Mouse (Mus musculus): ENCODE data around the gene Trpm4.

The Trpm4 gene

DNA sequence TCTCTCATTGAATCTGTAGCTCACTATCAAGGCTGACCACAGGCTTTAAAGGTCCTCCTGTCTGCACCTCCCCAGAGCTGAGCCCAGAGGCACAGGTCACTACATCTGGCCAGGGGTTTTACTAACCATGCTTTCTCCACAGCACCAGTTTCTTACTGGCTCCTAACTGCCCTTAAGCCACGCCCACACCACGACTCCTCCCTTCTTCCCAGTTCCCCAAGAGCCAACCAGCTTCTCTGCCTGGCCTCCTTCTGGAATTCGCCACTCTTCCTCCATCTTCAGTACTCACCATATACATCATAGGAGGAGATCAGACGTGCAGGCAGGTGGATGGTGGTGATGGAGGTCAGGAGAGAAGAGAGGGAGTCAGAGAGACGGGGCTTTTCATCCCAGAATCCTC is 19.5 kb upstream of the Trpm4 start:
- DNase-seq (ENCODE audit: low spot score in 2 of 2) = no peak

DNA sequence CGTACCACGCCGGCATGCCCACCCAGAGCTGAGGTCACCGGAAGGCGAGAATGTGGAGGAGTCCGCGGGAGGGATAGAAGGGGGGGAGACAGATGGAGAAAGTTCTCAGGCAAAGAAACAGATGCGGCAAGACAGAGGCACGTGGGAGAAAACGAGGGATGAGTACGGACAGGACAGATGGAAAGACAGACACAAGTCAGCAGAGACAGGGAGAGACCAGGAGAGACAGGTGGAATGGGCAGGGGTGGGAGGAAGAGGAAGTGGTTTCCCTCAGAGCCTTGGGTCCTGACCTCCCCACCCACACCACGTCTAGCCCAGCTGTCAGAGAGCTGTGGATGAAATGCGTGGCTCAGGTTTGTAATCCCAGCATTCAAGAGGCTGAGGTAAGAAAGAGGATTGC is 13.3 kb upstream of the Trpm4 start:
- peak in 1 of 2 experiments; percentile 17 for DNase-seq (ENCODE audit: low spot score in 2 of 2)

DNA sequence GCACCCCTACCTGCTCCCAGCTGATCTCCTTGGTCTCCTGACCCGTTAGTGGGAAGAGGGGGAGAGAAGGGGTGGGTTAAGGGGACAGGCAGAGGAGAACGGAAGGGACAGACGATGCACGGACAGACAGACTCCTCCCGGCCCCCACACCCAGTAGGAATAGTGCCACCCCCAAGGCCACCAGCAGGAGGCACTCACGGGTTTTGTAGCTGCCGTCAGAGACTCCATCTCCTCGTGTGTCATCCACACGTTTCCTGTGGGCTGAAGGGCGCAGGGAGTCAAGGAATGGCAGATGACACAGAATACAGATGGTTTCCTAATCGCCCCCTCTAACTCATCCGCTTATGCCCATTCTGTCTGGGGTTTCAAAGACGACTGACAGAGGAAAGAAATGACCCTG is 10.0 kb upstream of the Trpm4 start:
- DNase-seq (ENCODE audit: low spot score in 2 of 2) = peak in 1 of 2 experiments; percentile 12

DNA sequence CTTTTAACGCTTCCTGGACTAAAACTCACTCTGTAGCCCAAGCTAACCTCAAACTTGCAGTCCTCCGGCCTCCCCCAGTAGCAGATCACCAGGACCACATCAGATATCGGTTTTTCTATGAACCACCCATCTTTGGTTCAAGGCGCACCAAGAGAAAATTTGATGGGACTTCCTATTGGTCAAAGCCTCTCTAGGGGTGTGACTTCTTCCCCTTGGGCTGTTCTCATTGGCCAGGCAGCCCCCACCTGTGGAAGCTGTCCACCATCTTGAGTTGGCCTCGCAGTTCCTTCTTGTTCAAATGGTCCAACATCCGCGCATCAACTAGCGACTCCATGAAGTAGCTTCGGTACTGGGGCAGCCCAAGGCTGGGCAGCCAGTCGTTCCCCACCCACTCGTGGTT is 8.5 kb upstream of the Trpm4 start:
- no peak for DNase-seq (ENCODE audit: low spot score in 2 of 2)

DNA sequence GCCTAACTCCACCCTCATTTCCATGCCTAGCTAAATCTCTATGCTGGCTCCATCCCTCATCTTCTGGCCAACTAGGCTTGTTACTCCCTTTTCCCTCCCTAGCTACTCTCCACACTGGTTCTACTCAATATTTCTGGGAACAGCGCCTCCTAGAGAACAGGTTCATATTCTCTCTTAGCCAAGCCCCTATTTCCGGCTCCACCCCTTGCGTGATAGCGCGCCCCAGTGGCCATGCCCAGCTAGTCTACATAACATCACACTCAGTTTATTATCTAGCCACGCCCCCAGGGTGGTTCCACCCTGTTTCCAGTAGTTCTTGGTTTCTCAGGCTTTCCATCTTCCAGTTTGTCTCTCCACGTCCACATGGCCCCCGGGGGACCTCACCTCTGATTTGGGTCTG is 7.7 kb upstream of the Trpm4 start:
- peak; percentile 69 to 87 for DNase-seq (ENCODE audit: low spot score in 2 of 2)

DNA sequence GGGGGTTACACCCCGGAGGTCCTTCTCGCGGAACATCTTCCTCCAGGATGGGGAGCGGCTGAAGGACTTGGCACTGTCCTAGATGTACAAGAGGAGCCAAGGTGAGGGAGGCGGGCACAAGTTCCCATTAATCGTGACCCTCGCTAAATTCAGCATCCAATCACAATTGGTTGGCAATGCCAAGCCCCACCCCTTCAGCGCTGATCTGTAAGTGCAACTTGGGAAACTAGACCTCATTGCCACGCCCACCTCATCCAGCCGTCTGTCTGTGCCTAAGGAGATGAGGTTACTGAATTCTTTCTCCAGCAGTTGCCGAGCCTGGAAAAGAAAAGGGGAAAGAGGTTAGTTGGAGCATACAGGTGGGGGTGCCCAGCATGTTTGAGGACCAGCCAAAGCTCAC is 7.1 kb upstream of the Trpm4 start:
- DNase-seq (ENCODE audit: low spot score in 2 of 2) = peak in 1 of 2 experiments; percentile 15

DNA sequence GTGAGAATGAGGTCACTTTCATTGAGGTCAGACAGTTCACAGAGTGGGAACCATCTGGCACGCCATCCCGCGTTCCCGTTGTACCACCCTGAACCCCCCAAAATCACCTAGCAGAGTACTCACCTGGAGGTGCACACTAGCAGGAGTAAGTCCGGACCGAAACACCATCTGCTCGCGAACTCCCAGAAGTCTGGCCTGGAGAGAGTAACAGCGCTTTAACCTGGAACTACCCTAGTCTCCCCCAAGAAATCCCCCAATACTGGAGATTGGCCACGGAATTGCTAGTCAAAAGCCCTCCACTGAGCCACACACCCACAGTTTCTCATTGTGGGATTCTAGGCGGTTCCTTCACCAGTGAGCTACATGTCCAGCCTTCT is 6.5 kb upstream of the Trpm4 start:
- no peak for DNase-seq (ENCODE audit: low spot score in 2 of 2)

DNA sequence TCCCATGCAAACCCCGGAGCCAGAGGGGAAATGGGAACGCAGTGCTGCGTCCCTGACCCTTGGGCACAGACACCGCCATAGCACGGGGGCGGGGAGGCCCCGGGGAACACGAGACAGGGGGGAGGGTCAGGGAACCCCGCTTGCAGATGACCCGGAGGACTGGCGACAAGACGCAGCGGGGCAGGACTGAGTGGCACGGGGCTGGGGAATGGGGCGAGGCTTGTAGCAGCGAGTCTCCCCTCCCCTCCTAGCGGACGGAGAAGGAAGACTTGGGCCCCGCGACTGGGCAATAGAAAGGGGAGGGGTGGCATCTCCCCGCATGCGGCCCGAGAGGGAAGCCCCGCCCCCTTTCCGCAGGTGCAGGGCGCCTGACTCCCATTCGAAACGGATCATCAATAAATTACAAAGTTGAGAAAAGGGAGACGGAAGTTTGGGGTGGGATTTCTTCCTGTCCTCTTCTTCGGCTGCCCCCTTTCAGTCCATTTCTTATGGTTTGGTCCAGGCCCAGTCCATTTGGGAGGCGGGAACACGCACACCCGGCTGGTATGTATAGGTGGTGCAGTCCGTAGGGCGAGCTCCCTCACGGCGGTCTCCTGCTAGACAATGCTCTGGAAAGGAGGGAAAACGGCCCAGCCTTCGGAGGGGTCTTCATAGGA is 6.0 kb upstream of the Trpm4 start:
- no peak for DNase-seq (ENCODE audit: low spot score in 2 of 2)

DNA sequence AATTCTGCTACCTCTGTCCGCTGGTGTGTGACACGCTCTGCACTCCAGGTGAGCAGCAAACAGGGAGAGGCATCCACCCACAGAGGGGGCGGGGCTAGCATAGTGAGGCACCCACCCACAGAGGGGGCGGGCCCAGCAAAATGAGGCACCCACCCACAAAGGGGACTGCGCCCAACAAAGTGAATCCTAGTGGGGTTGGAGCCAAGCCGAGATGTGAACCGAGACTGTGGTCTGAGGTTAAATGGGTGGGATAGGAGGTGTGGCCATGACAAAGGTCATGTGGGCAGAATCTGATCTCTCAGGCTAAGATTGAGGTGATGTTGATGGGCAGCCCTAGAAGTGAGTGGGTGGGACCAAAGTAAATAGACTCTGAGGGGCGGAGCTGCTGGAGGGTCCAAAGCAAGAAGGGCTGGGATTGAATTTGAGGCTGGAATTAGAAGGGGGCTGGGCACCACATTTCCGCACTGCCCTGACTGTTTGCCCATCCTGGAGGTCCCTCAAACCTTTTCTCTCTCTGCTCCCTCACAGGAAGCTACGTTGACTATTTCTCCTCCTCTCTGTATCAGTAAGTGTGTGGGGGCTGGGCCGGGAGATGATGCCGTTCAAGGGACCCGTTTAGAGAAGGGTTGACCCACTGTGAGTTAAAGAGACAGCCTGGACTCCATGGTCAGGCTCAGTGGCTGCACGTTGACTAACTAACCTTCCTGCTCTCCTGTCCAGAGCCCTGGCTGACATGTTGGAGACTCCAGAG is 4.8 kb upstream of the Trpm4 start:
- DNase-seq (ENCODE audit: low spot score in 2 of 2) = peak in 1 of 2 experiments; percentile 19

DNA sequence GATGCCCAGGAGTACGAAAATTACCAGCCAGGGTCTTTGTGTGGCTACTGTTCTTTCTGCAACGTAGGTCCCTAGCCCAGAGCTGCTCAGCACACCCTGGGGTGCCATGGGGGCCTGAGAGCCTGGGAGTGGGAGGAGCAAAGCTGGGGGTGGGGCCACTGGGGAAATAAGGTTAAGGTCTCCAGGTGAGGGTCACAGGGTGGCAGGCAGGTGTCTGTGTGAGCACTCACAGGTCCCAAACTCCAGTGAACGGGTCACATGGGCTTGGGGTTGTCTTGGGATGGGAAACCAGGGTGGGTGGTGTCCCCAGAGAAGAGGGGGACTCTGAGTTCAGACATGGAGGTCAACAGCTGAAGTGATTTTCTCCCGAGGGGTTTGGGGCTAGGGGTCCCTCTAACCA is 3.9 kb upstream of the Trpm4 start:
- DNase-seq (ENCODE audit: low spot score in 2 of 2) = no peak

DNA sequence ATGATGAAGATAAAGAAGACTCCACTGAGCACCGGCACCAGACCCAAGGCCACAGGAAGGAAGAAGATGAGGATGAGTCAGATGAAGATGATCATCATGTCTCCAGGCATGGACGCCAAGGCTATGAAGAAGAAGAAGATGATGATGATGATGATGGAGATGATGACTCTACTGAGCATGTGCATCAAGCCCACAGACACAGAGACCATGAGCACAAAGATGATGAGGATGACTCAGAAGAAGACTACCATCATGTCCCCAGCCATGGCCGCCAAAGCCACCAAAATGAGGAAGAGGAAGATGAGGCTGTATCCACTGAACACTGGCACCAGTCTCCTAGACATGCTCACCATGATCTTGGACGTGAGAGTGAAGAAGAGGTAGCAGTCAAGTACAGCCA is 2.7 kb upstream of the Trpm4 start:
- DNase-seq (ENCODE audit: low spot score in 2 of 2) = no peak

DNA sequence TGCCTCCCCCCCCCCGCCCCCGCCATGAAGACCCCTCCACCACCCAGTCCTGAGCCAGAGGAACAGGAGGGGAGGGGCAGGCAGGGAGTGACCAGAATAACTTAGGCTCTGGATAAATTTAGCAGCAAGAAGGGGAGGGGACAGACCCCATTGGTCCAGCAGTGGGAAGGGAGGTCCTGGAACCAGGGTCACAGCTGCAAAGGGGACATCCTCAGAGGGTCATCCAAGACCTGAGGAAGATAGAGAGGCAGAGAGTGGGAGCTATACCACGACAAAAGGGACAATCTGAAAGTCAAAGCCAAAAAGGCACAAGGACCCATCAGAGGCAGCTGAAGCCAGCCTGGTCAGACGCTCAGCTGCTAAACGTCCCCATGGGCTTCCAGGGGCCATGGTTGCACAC is 1.5 kb upstream of the Trpm4 start, which contains the start of gene Hrc:
Hrc (plus strand) TSS at position 235 of the 400 bp plus-strand sequence.
- no peak for DNase-seq (ENCODE audit: low spot score in 2 of 2)

DNA sequence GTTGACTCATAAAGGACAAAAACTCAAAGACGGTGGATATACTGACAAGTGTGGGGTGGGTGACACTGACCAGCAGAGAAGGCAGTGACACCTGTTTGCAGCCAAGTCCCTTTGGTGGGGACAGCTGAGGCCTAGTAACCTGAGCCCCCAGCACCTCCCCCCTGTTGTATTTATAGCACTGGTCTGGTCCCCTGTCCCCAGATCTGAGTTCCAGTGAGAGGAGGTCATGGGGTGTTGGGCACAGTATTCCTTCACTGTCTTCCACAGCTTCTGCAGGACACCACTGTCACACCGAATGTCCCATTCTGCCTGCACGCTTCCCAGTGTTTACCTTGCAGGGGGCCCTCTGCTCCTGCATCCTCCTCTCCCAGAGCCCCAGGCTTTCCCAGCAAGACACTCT is 1.0 kb upstream of the Trpm4 start:
- DNase-seq (ENCODE audit: low spot score in 2 of 2) = no peak

DNA sequence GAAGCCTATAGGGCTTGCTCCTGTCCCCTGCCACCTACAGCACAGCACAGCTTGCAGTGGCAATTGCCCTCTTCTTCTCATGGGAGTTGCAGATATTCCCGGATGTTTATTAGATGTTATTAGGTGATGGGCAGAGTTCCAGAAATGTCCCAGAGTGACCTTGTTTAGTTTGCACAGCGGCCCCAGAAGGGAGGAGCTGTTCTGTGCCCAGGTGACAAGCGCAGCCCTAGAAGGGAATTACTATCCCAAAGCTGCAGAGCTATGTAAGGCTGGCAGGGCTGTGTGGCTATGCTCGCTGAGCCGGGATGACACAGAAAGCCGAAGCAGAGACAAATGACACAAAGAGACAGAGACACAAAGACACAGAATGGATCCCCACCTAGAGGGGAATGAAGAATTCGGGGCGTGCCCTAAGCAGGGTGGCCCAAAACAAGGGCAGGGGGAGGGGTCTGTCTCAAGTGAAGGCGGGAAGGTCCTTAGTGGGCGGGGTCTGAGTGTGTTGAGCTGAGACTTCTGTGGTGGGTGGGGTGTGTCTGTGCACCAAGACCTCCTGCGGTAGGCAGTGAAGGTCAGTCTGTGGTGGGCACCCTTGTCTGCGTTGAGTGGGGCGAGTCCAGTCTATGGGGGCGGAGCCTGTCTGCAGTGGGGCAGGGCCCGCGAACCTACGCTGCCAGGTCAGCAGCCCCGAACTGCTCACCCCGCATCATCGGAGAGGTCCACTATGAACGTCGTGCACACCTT is 725 bp downstream of the Trpm4 start:
- peak in 1 of 2 experiments; percentile 47 for DNase-seq (ENCODE audit: low spot score in 2 of 2)

DNA sequence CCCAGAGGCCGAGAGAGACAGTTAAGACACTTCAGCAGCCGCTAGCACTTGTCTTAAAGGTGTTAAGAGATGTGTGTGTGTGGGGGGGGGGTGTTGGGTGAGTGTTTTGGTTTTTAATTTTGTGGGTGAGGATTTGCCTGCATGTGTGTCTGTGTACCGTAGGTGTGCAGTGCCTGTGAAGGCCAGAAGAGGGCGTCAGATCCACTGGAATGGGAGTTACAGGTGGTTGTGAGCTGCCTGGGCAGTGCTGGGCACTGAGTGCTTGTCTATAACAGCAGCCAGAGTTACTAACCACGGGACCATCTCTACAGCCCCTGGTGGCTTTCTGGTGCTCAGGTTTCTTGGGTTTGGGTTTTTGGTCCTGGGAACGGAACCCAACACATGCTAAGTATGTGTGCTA is 2.1 kb downstream of the Trpm4 start:
- no peak for DNase-seq (ENCODE audit: low spot score in 2 of 2)

DNA sequence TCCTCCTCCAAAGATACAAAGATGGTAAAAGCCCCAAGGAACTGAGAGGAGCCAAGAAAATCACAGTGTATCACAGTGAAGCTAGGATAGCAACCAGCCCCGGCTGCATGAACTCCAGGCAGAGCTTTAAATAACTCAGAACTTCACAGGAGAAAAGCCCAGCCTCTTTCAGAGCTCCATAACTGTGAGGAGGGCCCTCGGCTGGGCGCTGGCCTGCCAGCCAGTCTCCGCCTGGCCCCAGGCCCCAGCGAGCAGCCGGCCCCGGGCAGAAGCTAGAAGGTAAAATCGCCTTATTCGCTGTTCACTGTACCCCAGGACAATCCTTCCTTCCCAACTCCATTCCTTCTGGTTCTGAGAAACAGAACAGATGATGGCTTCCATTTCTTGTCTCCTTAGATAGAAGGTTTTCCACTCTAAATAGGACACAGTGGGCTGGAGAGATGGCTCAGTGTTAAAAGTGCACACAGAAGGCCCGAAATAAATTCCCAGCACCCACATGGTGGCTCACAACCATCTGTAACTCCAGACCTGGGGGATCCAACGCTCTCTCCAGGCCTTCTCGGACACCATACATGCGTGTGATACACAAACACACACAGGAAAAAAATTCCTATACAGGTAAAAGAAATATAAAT is 4.6 kb downstream of the Trpm4 start:
- DNase-seq (ENCODE audit: low spot score in 2 of 2) = peak in 1 of 2 experiments; percentile 56

DNA sequence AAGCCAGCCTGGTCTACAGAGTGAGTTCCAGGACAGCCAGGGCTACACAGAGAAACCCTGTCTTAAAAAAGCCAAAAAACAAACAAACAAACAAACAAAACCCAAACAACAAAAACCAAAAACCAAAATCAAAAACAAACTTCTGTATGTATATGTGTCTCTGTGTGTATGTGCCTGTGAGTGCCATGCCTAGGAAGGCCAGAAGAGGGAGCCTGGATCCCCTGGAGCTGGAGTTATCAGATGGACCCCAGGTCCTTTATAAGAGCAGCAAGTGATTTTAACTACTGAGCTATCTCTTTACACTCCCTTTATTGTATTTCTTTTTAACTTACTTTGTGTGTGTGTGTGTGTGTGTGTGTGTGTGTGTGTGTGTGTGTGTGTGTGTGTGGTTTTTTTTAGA is 7.8 kb downstream of the Trpm4 start:
- no peak for DNase-seq (ENCODE audit: low spot score in 2 of 2)

DNA sequence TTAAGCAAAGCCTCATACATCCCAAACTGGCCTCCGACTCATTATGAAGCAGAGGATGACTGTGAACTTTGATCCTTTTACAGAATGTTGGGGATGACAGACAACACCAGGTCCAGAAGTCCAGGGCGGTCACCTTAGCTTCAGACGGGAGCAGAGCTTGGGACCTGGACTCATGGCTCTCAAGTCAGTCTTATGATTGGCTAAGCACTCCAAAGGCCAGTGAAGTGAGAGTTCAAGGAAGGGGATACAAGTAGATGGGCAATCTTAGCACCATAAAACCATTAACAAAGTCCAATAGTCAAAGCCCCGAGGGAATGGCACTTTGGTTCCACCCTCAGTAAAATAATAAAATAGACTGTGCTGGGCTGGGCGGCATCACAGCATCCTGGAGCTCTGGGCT is 10.5 kb downstream of the Trpm4 start:
- no peak for DNase-seq (ENCODE audit: low spot score in 2 of 2)

DNA sequence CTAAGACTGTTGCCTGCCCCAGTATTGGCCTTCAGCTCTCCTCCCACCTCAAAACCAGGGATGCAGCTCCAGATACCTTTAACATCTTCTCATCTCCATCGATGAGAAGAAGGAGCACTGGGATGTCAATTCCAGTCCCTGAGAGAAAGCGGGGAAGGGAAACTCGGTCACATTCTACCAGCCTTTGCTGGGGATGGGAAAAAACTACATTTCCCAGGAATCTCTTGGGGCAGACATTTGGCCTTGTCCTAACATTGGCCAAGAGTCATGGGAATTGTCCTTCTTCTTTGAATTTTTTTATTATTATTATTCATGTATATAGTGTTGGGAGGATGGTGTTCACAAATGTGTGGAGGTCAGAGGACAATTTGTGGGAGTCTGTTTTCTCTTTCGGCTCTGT is 11.3 kb downstream of the Trpm4 start:
- no peak for DNase-seq (ENCODE audit: low spot score in 2 of 2)

DNA sequence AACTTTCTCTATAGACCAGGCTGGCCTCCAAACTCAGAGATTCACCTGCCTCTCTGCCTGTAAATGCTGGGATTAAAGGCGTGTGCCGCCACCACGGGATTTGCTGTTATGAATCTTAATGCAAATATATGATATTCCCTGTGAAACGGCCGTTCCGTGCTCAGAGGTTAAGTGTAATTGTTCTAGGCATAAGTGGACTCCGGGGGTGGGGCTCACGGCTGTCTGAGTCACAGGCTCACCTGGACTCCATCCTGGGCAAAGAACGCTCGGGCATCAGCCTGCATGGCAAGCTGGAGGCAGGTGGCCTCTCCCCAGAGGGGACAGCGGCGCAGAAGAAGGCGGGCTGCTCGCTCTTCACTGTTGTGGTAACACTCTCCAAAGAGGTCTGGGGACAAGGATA is 17.0 kb downstream of the Trpm4 start:
- no peak for DNase-seq (ENCODE audit: low spot score in 2 of 2)

DNA sequence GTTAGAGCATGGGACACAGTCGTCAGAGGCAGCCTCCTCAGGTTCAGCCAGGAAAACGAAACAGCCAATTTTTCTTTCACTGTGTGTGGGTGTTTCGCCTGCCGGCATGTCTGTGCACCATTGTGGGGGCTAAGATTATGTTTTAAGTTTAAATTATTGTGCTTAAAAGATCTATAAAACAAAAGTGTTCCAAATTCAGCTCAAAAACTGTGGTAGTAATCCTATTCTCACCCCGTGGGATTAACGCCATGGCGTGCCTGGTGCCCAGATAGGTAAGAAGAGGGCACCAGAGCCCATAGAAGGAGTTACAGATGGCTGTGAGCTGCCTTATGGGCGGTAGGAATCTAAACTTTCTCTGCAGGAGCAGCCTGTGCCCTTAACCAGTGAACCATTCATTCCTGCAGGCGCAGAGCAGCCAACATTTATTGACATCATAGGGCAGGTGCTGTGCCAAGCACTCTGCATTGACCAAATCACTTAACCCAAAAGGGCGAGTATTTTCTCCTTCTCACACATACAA is 18.3 kb downstream of the Trpm4 start:
- peak; percentile 57 to 60 for DNase-seq (ENCODE audit: low spot score in 2 of 2)

DNA sequence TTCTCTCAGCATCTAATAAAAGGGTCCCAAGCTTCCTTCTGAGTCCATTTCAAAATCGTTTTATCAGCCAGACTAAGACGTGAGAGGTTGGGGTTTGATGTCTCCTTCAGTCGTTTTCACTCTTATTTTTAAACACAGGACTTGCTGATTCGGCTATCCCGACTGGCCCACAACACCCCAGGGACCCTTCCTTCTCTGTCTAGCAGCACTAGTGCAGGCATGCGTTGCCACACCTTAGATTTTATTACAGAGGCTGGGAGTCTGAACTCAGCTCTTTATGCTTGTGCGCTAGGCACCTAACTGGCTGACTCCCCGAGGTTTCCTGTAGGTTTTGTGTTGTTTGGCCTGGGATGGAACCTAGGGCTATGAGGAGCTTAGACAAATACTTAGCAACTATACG is 20.1 kb downstream of the Trpm4 start:
- no peak for DNase-seq (ENCODE audit: low spot score in 2 of 2)

Data from frontal cortex, postnatal 36 days (tissue).